Mouse (Mus musculus) urinary bladder, postnatal 25 days (tissue): ENCODE data around the gene Pde4a.
"Not testable (repeated sequence)": the region's sequence is repeated elsewhere in the genome, so short reads cannot be mapped to it uniquely, and the experiment has no call there.

Experiments
- DNase-seq: peaks from one replicate; pipeline ENCODE4 v3.0.0; 2022; ENCODE audit warnings: low spot score

Gene Pde4a

DNA sequence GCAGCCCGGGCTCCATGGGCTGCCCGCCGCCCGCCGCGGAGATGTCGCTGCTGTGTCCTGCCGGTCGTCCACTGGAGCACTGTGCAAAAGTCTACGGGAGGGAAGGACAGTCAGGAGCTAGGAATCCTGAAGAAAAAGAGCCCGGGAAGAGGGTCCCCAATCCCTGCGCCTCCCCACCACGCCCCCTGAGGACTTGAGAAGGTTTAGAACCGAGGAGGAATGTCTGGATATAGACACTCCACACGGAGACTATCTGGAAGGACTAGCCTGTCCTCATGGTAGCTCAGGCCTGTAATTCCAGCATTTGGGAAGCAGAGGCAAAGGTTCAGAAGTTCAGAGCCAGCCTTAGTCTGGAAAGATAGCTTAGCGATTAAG lies 79.6 kb downstream of the Pde4a start:
- DNase-seq = no peak

DNA sequence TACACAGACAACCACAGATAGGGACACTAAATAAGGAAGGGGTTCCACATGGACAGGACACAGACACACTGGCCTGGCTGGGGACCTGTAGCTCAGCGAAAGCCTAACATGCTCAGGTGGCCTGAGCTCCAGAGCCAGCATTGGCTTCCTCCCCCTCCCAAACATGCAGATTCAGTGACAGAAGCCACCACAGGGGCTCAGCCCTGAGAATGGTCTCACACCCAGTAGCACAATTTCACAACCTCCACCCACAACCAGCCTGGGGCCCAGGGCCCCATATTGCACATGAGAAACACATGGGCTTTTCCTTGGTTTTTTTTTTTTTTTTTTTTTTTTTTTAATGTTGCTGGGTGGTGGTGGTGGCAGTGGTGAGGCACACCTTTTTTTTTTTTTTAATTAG lies 80.8 kb downstream of the Pde4a start:
- no peak for DNase-seq

DNA sequence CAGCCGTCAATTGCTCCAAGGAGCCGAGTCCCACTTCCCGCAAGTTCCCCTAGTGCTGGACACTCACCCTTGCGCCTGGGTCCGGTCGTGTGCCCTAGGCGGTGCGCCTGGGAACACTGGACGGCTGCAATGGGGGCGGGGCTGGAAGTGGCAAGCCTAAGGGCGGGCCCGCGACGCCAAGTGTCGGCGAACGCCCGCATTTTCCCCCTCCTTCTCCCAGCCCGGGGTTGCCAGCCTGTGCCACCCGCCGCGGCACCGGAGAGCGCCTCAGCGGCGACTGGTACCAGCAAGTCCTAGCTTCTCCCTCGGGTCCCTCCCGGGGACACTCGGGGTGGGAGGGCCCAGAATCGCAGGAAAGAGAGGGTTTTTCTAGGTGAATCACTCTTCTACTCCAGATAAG lies 82.8 kb downstream of the Pde4a start, which contains the start of gene S1pr5:
TSS of gene S1pr5 (minus strand) at position 118 of the 400 bp plus-strand sequence.
- DNase-seq = no peak

DNA sequence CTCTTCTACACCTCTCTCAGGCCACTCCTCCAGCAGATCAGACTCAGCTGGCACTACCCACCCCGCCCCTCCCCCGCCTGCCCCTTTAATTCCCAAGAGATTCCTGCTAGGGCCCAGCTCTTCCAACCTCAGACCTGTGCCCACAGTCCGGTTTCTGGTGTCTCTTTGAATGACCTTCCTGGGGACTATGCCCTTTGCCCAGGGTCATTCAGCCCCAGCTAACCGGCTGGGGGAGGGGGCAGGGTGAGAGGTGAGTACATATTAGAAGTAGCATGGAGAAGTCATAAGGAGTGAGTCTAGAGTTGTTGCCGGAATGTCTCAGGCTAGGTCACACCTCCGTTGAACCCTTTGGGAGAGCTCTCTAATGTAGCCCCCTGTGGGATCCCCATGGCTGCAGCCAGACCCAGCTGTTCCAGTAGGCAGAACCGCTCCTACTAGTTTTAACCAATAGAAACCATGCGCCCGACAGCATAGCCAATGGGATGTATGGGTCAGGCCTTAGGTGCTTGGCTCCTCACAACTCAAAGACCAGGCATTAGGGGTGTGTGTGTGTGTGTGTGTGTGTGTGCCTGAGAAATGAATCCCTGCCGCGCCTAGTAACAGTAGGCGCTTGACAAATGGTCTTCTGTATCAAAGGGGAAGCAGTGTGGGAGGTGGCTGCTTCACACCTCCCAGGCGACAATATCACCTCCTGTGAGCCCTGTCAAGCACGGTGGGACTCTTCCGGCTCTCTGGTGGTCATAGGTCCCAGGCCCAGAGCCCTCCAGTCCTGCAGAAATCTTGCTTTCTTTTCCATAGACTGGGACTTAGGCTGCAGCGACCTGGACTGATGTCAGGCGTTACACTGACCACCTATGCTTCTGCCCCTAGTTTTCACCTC lies 84.4 kb downstream of the Pde4a start:
- DNase-seq = no peak

DNA sequence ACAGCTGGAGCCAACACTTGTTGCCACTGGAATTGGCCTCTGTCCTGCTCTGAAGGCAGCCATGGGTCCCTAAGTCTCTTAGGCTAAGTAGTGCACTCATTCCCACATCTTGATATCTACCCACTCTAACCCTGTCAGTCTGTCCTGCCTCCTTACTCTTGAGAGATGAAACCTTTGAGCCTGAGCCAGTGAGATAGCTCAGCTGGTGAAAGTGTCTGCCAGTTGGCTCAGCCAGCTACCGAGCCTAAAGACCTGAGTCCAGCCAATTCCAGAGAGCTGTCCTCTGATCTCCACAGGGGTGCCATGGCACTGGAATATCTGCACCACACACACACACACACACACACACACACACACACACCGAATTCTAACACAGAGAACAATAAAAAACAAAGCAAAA lies 85.0 kb downstream of the Pde4a start:
- no peak for DNase-seq

DNA sequence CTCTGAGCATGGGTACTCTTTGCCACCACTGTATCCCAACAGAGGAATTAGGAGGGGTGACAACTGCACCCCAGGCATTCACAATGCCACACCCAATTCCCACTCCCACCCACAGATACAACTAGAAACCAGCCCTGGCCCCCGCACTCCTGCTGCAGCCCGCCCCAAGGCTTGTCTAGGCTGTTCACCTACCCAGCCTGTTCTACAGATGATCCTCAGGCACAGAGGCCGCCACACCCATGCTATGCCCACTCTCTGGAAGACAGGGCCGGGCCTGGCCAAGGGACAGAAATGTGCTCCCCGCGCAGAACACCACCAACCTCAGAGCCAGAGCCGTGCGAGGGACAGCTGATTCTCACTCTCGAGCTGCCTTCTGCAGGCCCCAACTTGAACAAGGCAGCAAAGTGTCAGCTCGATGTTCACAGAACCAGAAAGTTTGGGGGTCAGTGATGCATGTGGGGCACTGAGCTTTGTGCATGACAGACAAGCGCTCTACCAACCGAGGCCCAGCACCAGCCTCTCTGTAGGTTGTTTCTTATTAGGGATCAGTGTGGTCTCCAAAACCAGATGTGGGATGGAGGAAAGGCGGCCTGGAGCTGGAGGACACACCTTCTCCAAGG lies 85.7 kb downstream of the Pde4a start:
- no peak for DNase-seq

DNA sequence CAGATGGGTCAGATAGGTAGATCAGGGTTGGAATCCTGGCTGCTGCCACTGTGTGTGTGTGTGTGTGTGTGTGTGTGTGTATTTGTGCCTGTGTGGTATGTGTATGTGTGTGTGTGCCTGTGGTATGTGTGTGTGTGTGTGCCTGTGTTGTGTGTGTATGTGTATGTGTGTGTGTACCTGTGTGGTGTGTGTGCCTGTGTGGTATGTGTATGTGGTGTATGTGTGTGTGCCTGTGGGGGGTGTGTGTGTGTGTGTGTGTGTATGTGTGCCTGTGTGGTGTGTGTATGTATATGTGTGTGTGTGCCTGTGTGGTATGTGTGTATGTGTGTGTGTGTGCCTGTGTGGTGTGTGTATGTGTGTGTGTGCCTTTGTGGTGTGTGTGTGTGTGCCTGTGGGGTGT lies 89.2 kb downstream of the Pde4a start:
- DNase-seq = no peak

DNA sequence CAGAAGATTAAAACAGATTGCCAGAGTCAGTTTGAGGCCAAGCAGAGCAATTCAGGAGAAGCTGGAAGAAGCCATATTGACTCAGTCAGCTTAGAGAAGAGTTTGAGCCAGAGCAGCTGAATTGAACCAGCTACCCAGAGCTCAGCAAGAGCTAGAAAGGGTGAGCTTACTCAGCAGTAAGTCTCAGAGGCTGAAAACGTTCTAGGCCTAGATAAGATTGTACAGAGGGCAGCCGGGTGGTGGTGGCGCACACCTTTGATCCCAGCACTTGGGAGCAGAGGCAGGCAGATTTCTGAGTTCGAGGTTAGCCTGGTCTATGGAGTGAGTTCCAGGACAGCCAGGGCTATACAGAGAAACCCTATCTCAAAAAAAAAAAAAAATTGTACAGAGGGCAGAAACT lies 90.8 kb downstream of the Pde4a start:
- DNase-seq = not testable (repeated sequence)

DNA sequence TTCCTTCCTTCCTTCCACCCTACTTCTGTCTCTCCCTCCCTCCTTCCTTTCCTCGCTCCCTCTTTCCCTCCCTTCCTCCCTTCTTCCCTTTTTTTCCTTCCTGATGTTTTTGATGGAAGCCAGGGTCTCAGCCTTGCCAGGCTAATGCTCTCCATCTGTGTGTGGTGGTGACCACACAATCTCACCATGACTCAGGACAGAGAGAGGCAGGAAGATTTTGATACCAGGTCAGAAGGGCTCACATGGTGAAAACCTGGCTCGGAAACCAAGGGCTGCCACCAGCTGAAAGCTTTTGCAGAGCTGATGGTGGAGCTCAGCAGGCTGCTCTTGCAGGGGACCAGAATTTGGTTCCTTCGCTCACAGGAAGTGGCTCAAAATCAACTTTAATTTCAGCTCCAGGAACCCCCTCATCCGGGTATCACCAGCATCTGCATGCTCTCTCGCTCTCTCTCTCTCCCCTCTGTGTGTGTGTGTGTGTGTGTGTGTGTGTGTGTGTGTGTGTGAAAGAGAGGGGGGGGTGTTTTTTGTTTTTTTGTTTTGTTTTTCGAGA lies 95.1 kb downstream of the Pde4a start:
- no peak for DNase-seq

DNA sequence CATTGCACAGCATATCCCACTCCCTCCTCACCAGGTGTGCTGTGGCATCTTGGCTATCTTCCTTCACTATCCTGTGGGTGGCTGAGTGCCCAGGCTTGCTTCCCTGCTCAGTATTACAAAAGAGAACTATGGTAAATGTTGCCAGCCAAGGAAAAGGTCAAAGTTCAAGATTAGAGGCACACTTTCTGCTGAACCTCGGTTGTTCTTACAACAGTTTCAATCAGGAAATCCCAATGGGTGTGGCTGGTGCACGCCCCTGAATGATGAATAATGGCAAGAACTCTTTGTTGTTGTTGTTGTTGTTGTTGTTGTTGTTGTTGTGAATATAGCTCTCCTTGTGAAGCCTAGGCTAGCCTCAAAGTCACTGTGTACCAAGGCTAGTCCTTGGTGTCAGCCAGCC lies 96.3 kb downstream of the Pde4a start:
- DNase-seq = no peak
